ENCODE assay signal across 13 mouse cellular contexts in the genomic region with DNA sequence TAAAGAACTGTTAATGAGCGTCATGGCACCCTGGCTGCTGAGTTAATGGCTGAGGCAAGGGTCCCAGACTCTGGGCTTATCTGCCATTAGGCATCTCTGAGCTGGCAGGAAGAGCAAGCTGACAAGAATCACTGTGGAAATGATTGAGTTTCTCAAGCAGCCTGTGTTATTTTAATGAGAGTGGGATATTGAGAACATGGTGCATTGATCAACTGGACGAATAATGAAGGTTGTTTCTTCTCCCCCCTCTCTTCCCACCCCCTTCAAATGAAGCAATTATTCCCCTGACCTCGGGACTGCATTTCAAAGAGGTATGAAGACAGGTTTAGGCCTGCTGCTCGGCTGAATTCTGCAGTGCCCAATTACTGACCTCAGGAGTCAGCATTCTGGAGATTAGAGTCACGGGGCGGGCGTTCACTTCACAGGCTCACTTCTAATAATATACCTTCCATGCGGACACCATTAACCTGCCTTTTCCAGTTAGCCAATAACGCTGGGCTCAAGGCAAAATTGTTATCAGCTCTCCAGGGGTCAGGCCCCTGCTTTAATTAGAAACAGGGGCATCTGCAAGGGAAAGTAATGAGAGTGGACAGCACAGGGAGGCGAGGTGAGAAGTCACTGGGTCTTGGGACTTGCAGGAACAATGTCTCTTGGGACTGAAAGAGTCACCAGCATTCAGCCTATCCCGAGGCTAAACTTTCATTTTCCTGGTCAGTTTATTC.
DNase-seq lines count a peak whose midpoint lies in the region; ATAC-seq and TF ChIP-seq lines count a peak whose summit lies in the region.
"Had no signal": no experiment of that assay in that cellular context is flagged by ENCODE, and none has a peak within 500 bp of the region (broad histone marks: within the 10 kb centered on the region; RNA-seq: fewer than 3 reads in every experiment).

No protein-coding gene starts in this region.

- ATAC-seq in limb, embryonic 12.5 days (ENCODE audit: insufficient number of reproducible peaks, insufficient read depth, low FRiP score, low TSS enrichment, low read depth), result no peak
- ATAC-seq: intestine, embryonic 16.5 days had no signal

- peaks cover 74% of the 10 kb centered on the region for H3K4me1 ChIP-seq in limb, embryonic 12.5 days (replicated peaks)

- H3K27me3 ChIP-seq in limb, embryonic 12.5 days, result no peaks in the 10 kb centered on the region
- H3K27me3 ChIP-seq: embryonic facial prominence, embryonic 15.5 days; limb, embryonic 13.5 days had no signal

- H3K36me3 ChIP-seq in limb, embryonic 12.5 days, result no peaks in the 10 kb centered on the region
- H3K36me3 ChIP-seq: embryonic facial prominence, embryonic 15.5 days; limb, embryonic 13.5 days had no signal

- WGBS in limb, embryonic 12.5 days, result 15% methylated on average over 11 of the region's 11 CpGs

- TF ChIP-seq CTCF in layer of hippocampus, adult 2 months (conservative IDR thresholded peaks at IDR 0.05), result no peak

- H3K9me3 ChIP-seq in limb, embryonic 12.5 days, result 0 out of 2 replicates have a peak, but pooled peaks cover under 1% of the 10 kb centered on the region
- H3K9me3 ChIP-seq: embryonic facial prominence, embryonic 15.5 days had no signal

- H3K4me2 ChIP-seq in limb, embryonic 12.5 days, result no peak overlapping the region
- H3K4me2 ChIP-seq: embryonic facial prominence, embryonic 15.5 days; limb, embryonic 13.5 days had no signal

- H3K27ac ChIP-seq in limb, embryonic 12.5 days, result peak overlapping the region; percentile 57
- H3K27ac ChIP-seq in layer of hippocampus, adult 2 months, result no peak overlapping the region
- H3K27ac ChIP-seq: embryonic facial prominence, embryonic 15.5 days had no signal

- intact Hi-C loops in heart, postnatal 36 days (cut with DNase I), result no loop called here

- H3K9ac ChIP-seq in limb, embryonic 12.5 days (replicated peaks), result no peak overlapping the region
- H3K9ac ChIP-seq: embryonic facial prominence, embryonic 15.5 days; limb, embryonic 13.5 days had no signal

- no peak overlapping the region for H3K4me3 ChIP-seq in limb, embryonic 12.5 days (replicated peaks)
- H3K4me3 ChIP-seq in layer of hippocampus, adult 2 months, result no peak overlapping the region
- H3K4me3 ChIP-seq: embryonic facial prominence, embryonic 15.5 days; limb, embryonic 13.5 days had no signal

- DNase-seq in heart, adult 9 months (ENCODE audit: low spot score in 2 of 2), result peak; percentile 10 to 15
- DNase-seq in heart, postnatal 36 days, result no peak
- DNase-seq in embryo, embryonic 10 days (ENCODE audit: low spot score), result peak; percentile 72
- peak; percentile 71 for DNase-seq in forelimb bud, embryonic 11.5 days (ENCODE audit: low read depth, low spot score)
- no peak for DNase-seq in frontal cortex, adult 2 months (ENCODE audit: extremely low spot score in 1 of 2, low spot score in 1 of 2)
- no peak for DNase-seq in urinary bladder, adult 18-20 months (ENCODE audit: low spot score in 2 of 2)
- no peak for DNase-seq in layer of hippocampus, adult 2 months (ENCODE audit: low spot score in 2 of 2)
- DNase-seq: gastrocnemius, postnatal 14 days; spleen, adult 18-20 months had no signal

Comparison
In these comparisons a context has a peak if more than half of its experiments do, and no peak if none do; other contexts are left out.
1. DNase-seq: peak in heart, adult 9 months (2 of 2), embryo, embryonic 10 days (single experiment) and forelimb bud, embryonic 11.5 days (single experiment); none in heart, postnatal 36 days (0 of 2), frontal cortex, adult 2 months (0 of 2), urinary bladder, adult 18-20 months (0 of 2) and layer of hippocampus, adult 2 months (0 of 2).